Mouse (Mus musculus): ENCODE data around the gene Ncoa1. TPM values are rescaled to one million over a fixed set of nuclear protein-coding genes. Genes with fewer than 3 reads are reported as not detected.
A peak's percentile ranks its signal among the peaks of the same experiment; 100 is the strongest.

Gene Ncoa1
- total RNA-seq, 1 experiment = 13.3 TPM

DNA sequence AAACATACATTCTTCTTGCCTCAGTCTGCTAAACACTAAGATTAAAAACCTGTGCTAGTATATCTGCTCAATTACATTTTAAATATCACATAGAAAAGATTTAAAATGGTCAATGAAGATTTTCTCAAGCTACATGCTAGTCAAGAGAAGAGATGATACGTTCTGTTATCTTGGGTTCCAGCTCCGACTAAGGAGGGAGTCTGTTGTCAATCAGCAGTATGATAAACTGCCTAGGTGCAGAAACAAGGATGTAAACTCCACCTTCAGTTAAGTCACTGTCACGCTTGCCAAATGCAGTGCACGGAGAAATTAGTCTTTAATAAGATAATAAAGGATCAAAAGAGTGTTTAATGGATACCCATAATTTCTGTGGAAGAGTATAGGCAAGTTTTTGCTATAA lies 178.4 kb downstream of the Ncoa1 start:
- no peaks in the 10 kb centered on the region; the same call in 1 of the 2 replicates for H3K36me3 ChIP-seq (ENCODE audit: control insufficient read depth, insufficient read depth, low read length, poor library complexity, severe bottlenecking)
- H3K9ac ChIP-seq (ENCODE audit: insufficient read depth, low read depth, low read length, poor library complexity, severe bottlenecking) = no peak overlapping the region
- TF ChIP-seq HCFC1 (IDR thresholded peaks at IDR 0.05; ENCODE audit: borderline replicate concordance, insufficient read depth, low read length) = no peak
- TF ChIP-seq MAFK (IDR thresholded peaks at IDR 0.05; ENCODE audit: insufficient read depth, low read depth, low read length) = no peak
- TF ChIP-seq CHD2 (IDR thresholded peaks at IDR 0.05; ENCODE audit: low read depth, low read length) = no peak
- no peak for TF ChIP-seq ZC3H11A (IDR thresholded peaks at IDR 0.05; ENCODE audit: borderline replicate concordance, low read depth, low read length)
- no peak for TF ChIP-seq ZNF384 (IDR thresholded peaks at IDR 0.05; ENCODE audit: low read depth, low read length)
- no peak for DNase-seq (ENCODE audit: low read depth, low spot score)
- H3K27ac ChIP-seq (ENCODE audit: insufficient read depth, low read depth, low read length, poor library complexity, severe bottlenecking) = no peak overlapping the region
- H3K9me3 ChIP-seq (ENCODE audit: control insufficient read depth, insufficient read depth, low read depth, low read length) = no peaks in the 10 kb centered on the region
- in situ Hi-C loops (cut with MboI; ENCODE audit: low sequenced_read_pairs in 2 of 2, unreplicated experiment in 2 of 2) = no loop called here
- peaks cover 5 to 7% of the 10 kb centered on the region in 2 experiments; a peak in 2 of 4 replicates for H3K4me1 ChIP-seq (ENCODE audit: control insufficient read depth in 2 of 2, insufficient read depth in 2 of 2, low read length in 2 of 2, poor library complexity in 1 of 2)
- H3K4me3 ChIP-seq (ENCODE audit: insufficient read depth in 1 of 2, low read depth in 1 of 2, low read length in 2 of 2, poor library complexity in 1 of 2, severe bottlenecking in 1 of 2) = no peak overlapping the region

GRCm38 (mm10) chr12:4295881-4296280 lies 181.1 kb downstream of the Ncoa1 start:
- Histone ChIP-seq H3K4me1 (ENCODE audit: control insufficient read depth in 2 of 2, insufficient read depth in 2 of 2, low read length in 2 of 2, poor library complexity in 1 of 2) (peaks cover 5 to 7% of the 10 kb centered on the region in 2 experiments; a peak in 2 of 4 replicates), H3K9me3 (ENCODE audit: control insufficient read depth, insufficient read depth, low read depth, low read length) (no peaks in the 10 kb centered on the region), H3K27ac (ENCODE audit: insufficient read depth, low read depth, low read length, poor library complexity, severe bottlenecking) (no peak overlapping the region), H3K9ac (ENCODE audit: insufficient read depth, low read depth, low read length, poor library complexity, severe bottlenecking) (no peak overlapping the region), H3K36me3 (ENCODE audit: control insufficient read depth, insufficient read depth, low read length, poor library complexity, severe bottlenecking) (no peaks in the 10 kb centered on the region; the same call in 1 of the 2 replicates), H3K4me3 (ENCODE audit: insufficient read depth in 1 of 2, low read depth in 1 of 2, low read length in 2 of 2, poor library complexity in 1 of 2, severe bottlenecking in 1 of 2) (no peak overlapping the region)
- DNase-seq (ENCODE audit: low read depth, low spot score) = no peak
- TF ChIP-seq CHD2 (IDR thresholded peaks at IDR 0.05; ENCODE audit: low read depth, low read length) (no peak), ZNF384 (IDR thresholded peaks at IDR 0.05; ENCODE audit: low read depth, low read length) (no peak), MAFK (IDR thresholded peaks at IDR 0.05; ENCODE audit: insufficient read depth, low read depth, low read length) (no peak), HCFC1 (IDR thresholded peaks at IDR 0.05; ENCODE audit: borderline replicate concordance, insufficient read depth, low read length) (no peak), ZC3H11A (IDR thresholded peaks at IDR 0.05; ENCODE audit: borderline replicate concordance, low read depth, low read length) (no peak)
- in situ Hi-C loops (cut with MboI; ENCODE audit: low sequenced_read_pairs in 2 of 2, unreplicated experiment in 2 of 2) = no loop called here

DNA sequence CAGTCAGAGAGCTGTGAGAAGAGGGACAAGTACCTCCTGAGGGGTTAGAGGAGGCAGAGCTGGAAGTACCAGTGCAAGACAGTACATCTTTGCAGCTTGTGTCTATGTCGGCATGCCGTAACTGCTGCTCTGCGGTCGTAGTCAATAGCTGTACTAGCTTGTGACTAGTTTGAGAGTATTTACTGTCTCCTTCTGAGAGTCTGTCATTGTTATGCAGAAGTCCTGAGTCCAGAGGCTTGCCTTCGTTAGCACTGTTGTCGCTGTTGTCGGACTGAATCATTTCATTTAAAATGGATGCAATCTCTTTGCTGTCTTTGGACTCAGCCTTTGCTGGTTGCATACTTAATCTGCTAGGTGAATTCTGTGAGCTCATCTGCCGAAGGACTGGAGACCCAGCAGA lies 181.7 kb downstream of the Ncoa1 start:
- no peak overlapping the region for H3K27ac ChIP-seq (ENCODE audit: insufficient read depth, low read depth, low read length, poor library complexity, severe bottlenecking)
- H3K4me3 ChIP-seq (ENCODE audit: insufficient read depth in 1 of 2, low read depth in 1 of 2, low read length in 2 of 2, poor library complexity in 1 of 2, severe bottlenecking in 1 of 2) = 0 out of 4 replicates have a peak overlapping the region, but pooled peaks of 1 of the 2 experiments have one; percentile 12
- in situ Hi-C loops (cut with MboI; ENCODE audit: low sequenced_read_pairs in 2 of 2, unreplicated experiment in 2 of 2) = no loop called here
- H3K9me3 ChIP-seq (ENCODE audit: control insufficient read depth, insufficient read depth, low read depth, low read length) = no peaks in the 10 kb centered on the region
- TF ChIP-seq ZC3H11A (IDR thresholded peaks at IDR 0.05; ENCODE audit: borderline replicate concordance, low read depth, low read length) = no peak
- no peak overlapping the region for H3K9ac ChIP-seq (ENCODE audit: insufficient read depth, low read depth, low read length, poor library complexity, severe bottlenecking)
- H3K36me3 ChIP-seq (ENCODE audit: control insufficient read depth, insufficient read depth, low read length, poor library complexity, severe bottlenecking) = no peaks in the 10 kb centered on the region; the same call in 1 of the 2 replicates
- peak; percentile 24 for DNase-seq (ENCODE audit: low read depth, low spot score)
- H3K4me1 ChIP-seq (ENCODE audit: control insufficient read depth in 2 of 2, insufficient read depth in 2 of 2, low read length in 2 of 2, poor library complexity in 1 of 2) = peaks cover 5 to 7% of the 10 kb centered on the region in 2 experiments; a peak in 2 of 4 replicates

GRCm38 (mm10) chr12:4293813-4294212 lies 183.2 kb downstream of the Ncoa1 start:
- DNase-seq (ENCODE audit: low read depth, low spot score) = no peak
- H3K4me3 ChIP-seq (ENCODE audit: insufficient read depth in 1 of 2, low read depth in 1 of 2, low read length in 2 of 2, poor library complexity in 1 of 2, severe bottlenecking in 1 of 2) = no peak overlapping the region
- no peaks in the 10 kb centered on the region for H3K9me3 ChIP-seq (ENCODE audit: control insufficient read depth, insufficient read depth, low read depth, low read length)
- in situ Hi-C loops (cut with MboI; ENCODE audit: low sequenced_read_pairs in 2 of 2, unreplicated experiment in 2 of 2) = no loop called here
- H3K9ac ChIP-seq (ENCODE audit: insufficient read depth, low read depth, low read length, poor library complexity, severe bottlenecking) = no peak overlapping the region
- no peak overlapping the region for H3K27ac ChIP-seq (ENCODE audit: insufficient read depth, low read depth, low read length, poor library complexity, severe bottlenecking)
- peaks cover 5 to 7% of the 10 kb centered on the region in 2 experiments; a peak in 2 of 4 replicates for H3K4me1 ChIP-seq (ENCODE audit: control insufficient read depth in 2 of 2, insufficient read depth in 2 of 2, low read length in 2 of 2, poor library complexity in 1 of 2)
- TF ChIP-seq MAFK (IDR thresholded peaks at IDR 0.05; ENCODE audit: insufficient read depth, low read depth, low read length) (no peak), HCFC1 (IDR thresholded peaks at IDR 0.05; ENCODE audit: borderline replicate concordance, insufficient read depth, low read length) (no peak), CHD2 (IDR thresholded peaks at IDR 0.05; ENCODE audit: low read depth, low read length) (no peak), ZC3H11A (IDR thresholded peaks at IDR 0.05; ENCODE audit: borderline replicate concordance, low read depth, low read length) (no peak)
- no peaks in the 10 kb centered on the region; the same call in 1 of the 2 replicates for H3K36me3 ChIP-seq (ENCODE audit: control insufficient read depth, insufficient read depth, low read length, poor library complexity, severe bottlenecking)

DNA sequence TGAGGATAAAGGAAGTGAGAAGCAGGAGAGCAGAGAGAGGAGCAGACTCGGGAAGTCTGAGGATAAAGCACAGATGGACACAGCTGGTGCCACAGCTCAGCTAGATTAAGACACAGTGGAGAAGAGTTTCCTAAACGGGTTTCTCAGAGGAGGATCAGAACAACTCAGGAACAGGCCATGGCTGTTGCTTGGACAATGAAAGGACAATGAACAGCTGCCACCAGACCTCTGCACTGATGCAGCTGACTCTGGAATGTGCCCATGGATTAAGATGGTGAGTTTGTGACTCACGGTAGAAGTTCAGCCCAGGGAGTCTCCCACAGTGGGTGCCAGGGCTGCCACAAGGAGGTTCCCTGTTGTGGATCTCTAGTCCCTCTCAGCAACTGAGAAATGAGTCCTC lies 191.8 kb downstream of the Ncoa1 start:
- H3K9me3 ChIP-seq (ENCODE audit: control insufficient read depth, insufficient read depth, low read depth, low read length) = no peaks in the 10 kb centered on the region
- in situ Hi-C loops (cut with MboI; ENCODE audit: low sequenced_read_pairs in 2 of 2, unreplicated experiment in 2 of 2) = no loop called here
- no peak for DNase-seq (ENCODE audit: low read depth, low spot score)

More for the DNA sequence above, 191.8 kb downstream of the Ncoa1 start:
- H3K36me3 ChIP-seq (ENCODE audit: control insufficient read depth, insufficient read depth, low read length, poor library complexity, severe bottlenecking) = no peaks in the 10 kb centered on the region
- no peak overlapping the region for H3K4me3 ChIP-seq (ENCODE audit: insufficient read depth in 1 of 2, low read depth in 1 of 2, low read length in 2 of 2, poor library complexity in 1 of 2, severe bottlenecking in 1 of 2)
- no peak for TF ChIP-seq MAFK (IDR thresholded peaks at IDR 0.05; ENCODE audit: insufficient read depth, low read depth, low read length)
- no peak for TF ChIP-seq ZC3H11A (IDR thresholded peaks at IDR 0.05; ENCODE audit: borderline replicate concordance, low read depth, low read length)
- H3K27ac ChIP-seq (ENCODE audit: insufficient read depth, low read depth, low read length, poor library complexity, severe bottlenecking) = no peak overlapping the region
- no peaks in the 10 kb centered on the region for H3K4me1 ChIP-seq (ENCODE audit: control insufficient read depth in 2 of 2, insufficient read depth in 2 of 2, low read length in 2 of 2, poor library complexity in 1 of 2)
- H3K9ac ChIP-seq (ENCODE audit: insufficient read depth, low read depth, low read length, poor library complexity, severe bottlenecking) = no peak overlapping the region
